Mouse (Mus musculus): Measurements from ENCODE around the gene Fgf11. TPM values are rescaled to one million over a fixed set of nuclear protein-coding genes. Genes with fewer than 3 reads are reported as not detected.
A peak's percentile ranks its signal among the peaks of the same experiment; 100 is the strongest.

Fgf11 gene
- polyA plus RNA-seq, 1 experiment from 2014 or later: 2.0 TPM

- Histone ChIP-seq H3K9me3 (ENCODE audit: control insufficient read depth, low read length) (no peaks in the 10 kb centered on the region), H3K36me3 (ENCODE audit: control insufficient read depth, insufficient read depth, low read length) (peaks cover 18% of the 10 kb centered on the region), H3K9ac (ENCODE audit: low read length) (peak overlapping the region; percentile 12; the same call in 1 of the 2 replicates), H3K4me2 (ENCODE audit: low read length) (no peak overlapping the region), H3K27me3 (ENCODE audit: control insufficient read depth, insufficient read depth, low read length) (no peaks in the 10 kb centered on the region), H3K4me3 (ENCODE audit: control insufficient read depth in 1 of 2, insufficient read depth in 1 of 2, low read depth in 1 of 2, low read length in 2 of 2) (no peak overlapping the region), H3K27ac (replicated peaks in 1 of 2; ENCODE audit: control insufficient read depth in 1 of 2, insufficient read depth in 1 of 2, low read depth in 2 of 2, low read length in 2 of 2) (no peak overlapping the region), H3K4me1 (ENCODE audit: control insufficient read depth in 2 of 2, insufficient read depth in 2 of 2, low read length in 2 of 2) (peaks cover 0 to 36% of the 10 kb centered on the region in 2 experiments; a peak in 3 of 4 replicates)
- 16% methylated on average over 3 of the region's 3 CpGs for WGBS
- ATAC-seq (ENCODE audit: insufficient number of reproducible peaks, insufficient read depth, low FRiP score, low read depth): no peak
Observed at GRCm38 (mm10) chr11:69751635-69752034, 50.0 kb downstream of the Fgf11 start.

Other genes with a start within 250 kb of the Fgf11 start
- gene Efnb3, start 241.7 kb downstream of the Fgf11 start, polyA plus RNA-seq (2014; fragmentation: Nextera tagmentation; extraction: Ambion mirVana): 14.2 and 20.4 TPM in 2 replicates
- gene Wrap53, start 221.6 kb downstream of the Fgf11 start, polyA plus RNA-seq (2014; fragmentation: Nextera tagmentation; extraction: Ambion mirVana): 11.1 and 14.3 TPM in 2 replicates
- gene Trp53, start 221.5 kb downstream of the Fgf11 start, polyA plus RNA-seq (2014; fragmentation: Nextera tagmentation; extraction: Ambion mirVana): 71.2 and 71.9 TPM in 2 replicates
- gene Atp1b2, start 195.9 kb downstream of the Fgf11 start, polyA plus RNA-seq (2014; fragmentation: Nextera tagmentation; extraction: Ambion mirVana): 31.5 and 33.8 TPM in 2 replicates
- gene Shbg, start 184.0 kb downstream of the Fgf11 start, polyA plus RNA-seq (2014; fragmentation: Nextera tagmentation; extraction: Ambion mirVana): not detected in 2 replicates
- 16.2 and 17.9 TPM in 2 replicates for gene Sat2, start 179.8 kb downstream of the Fgf11 start, polyA plus RNA-seq (2014; fragmentation: Nextera tagmentation; extraction: Ambion mirVana)
- 24.2 and 25.8 TPM in 2 replicates for gene Fxr2, start 168.9 kb downstream of the Fgf11 start, polyA plus RNA-seq (2014; fragmentation: Nextera tagmentation; extraction: Ambion mirVana)
- gene Sox15, start 146.5 kb downstream of the Fgf11 start, polyA plus RNA-seq (2014; fragmentation: Nextera tagmentation; extraction: Ambion mirVana): not detected in 2 replicates
- gene Mpdu1, start 139.2 kb downstream of the Fgf11 start, polyA plus RNA-seq (2014; fragmentation: Nextera tagmentation; extraction: Ambion mirVana): 14.9 and 29.1 TPM in 2 replicates
- gene Cd68, start 135.7 kb downstream of the Fgf11 start, polyA plus RNA-seq (2014; fragmentation: Nextera tagmentation; extraction: Ambion mirVana): 12.1 and 14.4 TPM in 2 replicates
- 313 and 403 TPM in 2 replicates for gene Eif4a1, start 129.4 kb downstream of the Fgf11 start, polyA plus RNA-seq (2014; fragmentation: Nextera tagmentation; extraction: Ambion mirVana)
- gene Senp3, start 119.8 kb downstream of the Fgf11 start, polyA plus RNA-seq (2014; fragmentation: Nextera tagmentation; extraction: Ambion mirVana): 43.2 and 59.4 TPM in 2 replicates
- 0.24 and 0.63 TPM in 2 replicates for gene Tnfsf13, start 116.1 kb downstream of the Fgf11 start, polyA plus RNA-seq (2014; fragmentation: Nextera tagmentation; extraction: Ambion mirVana)
- gene Tnfsf12, start 106.0 kb downstream of the Fgf11 start, polyA plus RNA-seq (2014; fragmentation: Nextera tagmentation; extraction: Ambion mirVana): 7.7 and 10.3 TPM in 2 replicates
- gene Tnfsfm13, start 105.8 kb downstream of the Fgf11 start, polyA plus RNA-seq (2014; fragmentation: Nextera tagmentation; extraction: Ambion mirVana): 2.5 and 6.8 TPM in 2 replicates
- gene Polr2a, start 43.2 kb downstream of the Fgf11 start, polyA plus RNA-seq (2014; fragmentation: Nextera tagmentation; extraction: Ambion mirVana): 19.9 and 20.1 TPM in 2 replicates
- gene Slc35g3, start 39.9 kb downstream of the Fgf11 start, polyA plus RNA-seq (2014; fragmentation: Nextera tagmentation; extraction: Ambion mirVana): 0.13 TPM in 1 of 2 replicates, not detected in the other
- 3.7 TPM in 2 replicates for gene Zbtb4, start 35.9 kb downstream of the Fgf11 start, polyA plus RNA-seq (2014; fragmentation: Nextera tagmentation; extraction: Ambion mirVana)
- gene Chrnb1, start 5.9 kb downstream of the Fgf11 start, polyA plus RNA-seq (2014; fragmentation: Nextera tagmentation; extraction: Ambion mirVana): 5.5 and 5.8 TPM in 2 replicates
- gene Tmem102, start 3.8 kb upstream of the Fgf11 start, polyA plus RNA-seq (2014; fragmentation: Nextera tagmentation; extraction: Ambion mirVana): 1.7 and 1.8 TPM in 2 replicates
- gene Gm39566, start 13.4 kb upstream of the Fgf11 start, polyA plus RNA-seq (2014; fragmentation: Nextera tagmentation; extraction: Ambion mirVana): not detected in 2 replicates
- gene Spem2, start 16.6 kb upstream of the Fgf11 start, polyA plus RNA-seq (2014; fragmentation: Nextera tagmentation; extraction: Ambion mirVana): not detected in 2 replicates
- gene Spem1, start 20.3 kb upstream of the Fgf11 start, polyA plus RNA-seq (2014; fragmentation: Nextera tagmentation; extraction: Ambion mirVana): not detected in 2 replicates
- 2.4 and 2.6 TPM in 2 replicates for gene Nlgn2, start 35.9 kb upstream of the Fgf11 start, polyA plus RNA-seq (2014; fragmentation: Nextera tagmentation; extraction: Ambion mirVana)
- 340 and 379 TPM in 2 replicates for gene Tmem256, start 36.7 kb upstream of the Fgf11 start, polyA plus RNA-seq (2014; fragmentation: Nextera tagmentation; extraction: Ambion mirVana)
- gene Plscr3, start 44.5 kb upstream of the Fgf11 start, polyA plus RNA-seq (2014; fragmentation: Nextera tagmentation; extraction: Ambion mirVana): 66.5 and 75.8 TPM in 2 replicates
- 0.15 TPM in 1 of 2 replicates, not detected in the other for gene Tnk1, start 56.9 kb upstream of the Fgf11 start, polyA plus RNA-seq (2014; fragmentation: Nextera tagmentation; extraction: Ambion mirVana)
- not detected in 2 replicates for gene Tmem95, start 76.2 kb upstream of the Fgf11 start, polyA plus RNA-seq (2014; fragmentation: Nextera tagmentation; extraction: Ambion mirVana)
- gene Kctd11, start 79.5 kb upstream of the Fgf11 start, polyA plus RNA-seq (2014; fragmentation: Nextera tagmentation; extraction: Ambion mirVana): 2.6 and 2.8 TPM in 2 replicates
- 3.6 and 3.8 TPM in 2 replicates for gene Acap1, start 93.7 kb upstream of the Fgf11 start, polyA plus RNA-seq (2014; fragmentation: Nextera tagmentation; extraction: Ambion mirVana)
- 4.5 and 5.1 TPM in 2 replicates for gene 2810408A11Rik, start 99.1 kb upstream of the Fgf11 start, polyA plus RNA-seq (2014; fragmentation: Nextera tagmentation; extraction: Ambion mirVana)
- 7.5 and 11.1 TPM in 2 replicates for gene Neurl4, start 99.2 kb upstream of the Fgf11 start, polyA plus RNA-seq (2014; fragmentation: Nextera tagmentation; extraction: Ambion mirVana)
- 45.2 and 46.8 TPM in 2 replicates for gene Gps2, start 112.0 kb upstream of the Fgf11 start, polyA plus RNA-seq (2014; fragmentation: Nextera tagmentation; extraction: Ambion mirVana)
- gene Eif5a, start 120.1 kb upstream of the Fgf11 start, polyA plus RNA-seq (2014; fragmentation: Nextera tagmentation; extraction: Ambion mirVana): 1,047 and 1,081 TPM in 2 replicates
- 6.6 and 7.3 TPM in 2 replicates for gene Ybx2, start 133.9 kb upstream of the Fgf11 start, polyA plus RNA-seq (2014; fragmentation: Nextera tagmentation; extraction: Ambion mirVana)
- 27.6 and 28.5 TPM in 2 replicates for gene Slc2a4, start 146.3 kb upstream of the Fgf11 start, polyA plus RNA-seq (2014; fragmentation: Nextera tagmentation; extraction: Ambion mirVana)
- 1.2 and 2.4 TPM in 2 replicates for gene Cldn7, start 162.9 kb upstream of the Fgf11 start, polyA plus RNA-seq (2014; fragmentation: Nextera tagmentation; extraction: Ambion mirVana)
- gene Ctdnep1, start 179.3 kb upstream of the Fgf11 start, polyA plus RNA-seq (2014; fragmentation: Nextera tagmentation; extraction: Ambion mirVana): 22.3 and 26.0 TPM in 2 replicates
- 107 and 114 TPM in 2 replicates for gene Elp5, start 180.7 kb upstream of the Fgf11 start, polyA plus RNA-seq (2014; fragmentation: Nextera tagmentation; extraction: Ambion mirVana)
- gene Gabarap, start 189.3 kb upstream of the Fgf11 start, polyA plus RNA-seq (2014; fragmentation: Nextera tagmentation; extraction: Ambion mirVana): 454 and 540 TPM in 2 replicates
- gene Phf23, start 193.9 kb upstream of the Fgf11 start, polyA plus RNA-seq (2014; fragmentation: Nextera tagmentation; extraction: Ambion mirVana): 22.2 and 27.5 TPM in 2 replicates
- 15.0 and 16.6 TPM in 2 replicates for gene Dvl2, start 198.7 kb upstream of the Fgf11 start, polyA plus RNA-seq (2014; fragmentation: Nextera tagmentation; extraction: Ambion mirVana)
- 185 and 198 TPM in 2 replicates for gene Acadvl, start 213.6 kb upstream of the Fgf11 start, polyA plus RNA-seq (2014; fragmentation: Nextera tagmentation; extraction: Ambion mirVana)
- 3.4 and 6.0 TPM in 2 replicates for gene Dlg4, start 215.1 kb upstream of the Fgf11 start, polyA plus RNA-seq (2014; fragmentation: Nextera tagmentation; extraction: Ambion mirVana)